Mouse (Mus musculus) midbrain, embryonic 12.5 days (tissue): ENCODE data around the gene Gcc2. TPM values are rescaled to one million over a fixed set of nuclear protein-coding genes. Genes with fewer than 3 reads are reported as not detected.
A peak's percentile ranks its signal among the peaks of the same experiment; 100 is the strongest.

Source experiments
- ATAC-seq: fragments of 200-750 bp; cut with Nextera tagmentation; 2 replicates; pipeline ENCODE4 v1.8.0; 2017; ENCODE audit warnings: low read depth, moderate TSS enrichment, moderate library complexity; ENCODE audit not compliant: low FRiP score
- H3K27ac ChIP-seq: fragments of 300-500 bp; sonication (generic); replicated peaks from 2 replicates; pipeline ENCODE4 v1.5.1; 2016; ENCODE audit warnings: mild to moderate bottlenecking
- H3K27me3 ChIP-seq: fragments of 300-500 bp; sonication (generic); 2 replicates; pipeline ENCODE4 v1.6.1; 2016; ENCODE audit warnings: mild to moderate bottlenecking
- H3K36me3 ChIP-seq: fragments of 300-500 bp; sonication (generic); 2 replicates; pipeline ENCODE4 v1.6.1; 2016
- H3K4me1 ChIP-seq: fragments of 300-500 bp; sonication (generic); 2 replicates; pipeline ENCODE4 v1.6.1; 2016
- H3K4me2 ChIP-seq: fragments of 300-500 bp; sonication (generic); replicated peaks from 2 replicates; pipeline ENCODE4 v1.6.1; 2016; ENCODE audit warnings: mild to moderate bottlenecking, moderate library complexity
- H3K4me3 ChIP-seq: fragments of 300-500 bp; sonication (generic); 2 replicates; pipeline ENCODE4 v1.5.1; 2016; ENCODE audit warnings: mild to moderate bottlenecking
- H3K9ac ChIP-seq: fragments of 300-500 bp; sonication (generic); replicated peaks from 2 replicates; pipeline ENCODE4 v1.6.1; 2016; ENCODE audit warnings: mild to moderate bottlenecking, moderate library complexity
- H3K9me3 ChIP-seq: fragments of 300-500 bp; sonication (generic); 2 replicates; pipeline ENCODE4 v1.6.1; 2016; ENCODE audit warnings: mild to moderate bottlenecking
- WGBS: fragments of 180-500 bp; shearing (Covaris S2); methylation state at CpG from one replicate; pipeline ENCODE4 v1.1.7; 2016; 5-methylcytosine and 5-hydroxymethylcytosine counted together
- polyA plus RNA-seq: library from polyadenylated mRNA; unstranded; fragments of >200 nt; fragmentation: Nextera tagmentation; extraction: Ambion mirVana; gene quantifications from 2 replicates; pipeline ENCODE4 v1.2.1, GENCODE M21; 2016

The Gcc2 gene
- 64.8 and 66.5 TPM in 2 replicates for polyA plus RNA-seq

DNA sequence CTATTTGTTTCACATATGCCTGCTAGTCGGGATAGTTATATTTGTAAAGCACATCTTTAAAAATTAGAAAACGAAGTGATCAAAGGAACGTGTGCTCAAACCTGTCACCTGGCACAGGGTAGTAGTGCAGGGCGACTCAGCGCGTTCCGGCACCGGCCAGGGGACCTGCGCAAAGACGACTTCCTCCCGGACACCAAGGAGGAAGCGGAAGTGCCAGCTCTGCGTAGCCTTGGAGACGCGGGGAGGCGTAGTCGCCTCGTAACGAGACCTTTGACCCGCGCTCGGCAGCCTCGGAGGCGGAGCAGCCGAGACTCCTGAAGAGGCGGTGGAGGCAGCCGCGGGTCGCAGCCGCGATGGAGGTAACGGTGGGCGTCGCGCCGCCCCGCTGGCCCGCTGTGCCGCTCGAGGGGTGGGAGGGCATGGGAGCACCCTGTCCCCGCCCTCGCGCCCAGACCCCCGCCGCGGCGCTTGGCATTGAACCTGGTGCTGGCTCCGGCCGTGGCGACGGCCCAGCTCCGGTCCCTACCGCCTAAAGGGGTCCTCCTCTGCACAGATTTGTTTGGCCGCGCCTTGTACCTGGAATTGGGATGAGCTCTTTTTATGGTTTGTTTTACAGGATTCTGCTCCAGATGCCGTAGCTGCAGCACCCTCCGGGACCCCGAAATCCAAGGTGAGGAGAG is at the start of gene Gcc2:
Gcc2 (plus strand) TSS at position 285 of the 680 bp plus-strand sequence.
- peaks cover 9% of the 10 kb centered on the region for H3K36me3 ChIP-seq
- H3K27ac ChIP-seq = peak within 1 kb of the TSS; percentile 67
- H3K4me3 ChIP-seq = peak within 1 kb of the TSS; percentile 82
- H3K9ac ChIP-seq = peak within 1 kb of the TSS; percentile 78
- no peaks in the 10 kb centered on the region for H3K27me3 ChIP-seq
- WGBS = under 1% methylated on average over 49 of the region's 58 CpGs
- no peaks in the 10 kb centered on the region for H3K9me3 ChIP-seq
- peak; percentile 99 for ATAC-seq
- H3K4me2 ChIP-seq = peak within 1 kb of the TSS; percentile 57
- H3K4me1 ChIP-seq = peaks cover 14% of the 10 kb centered on the region

DNA sequence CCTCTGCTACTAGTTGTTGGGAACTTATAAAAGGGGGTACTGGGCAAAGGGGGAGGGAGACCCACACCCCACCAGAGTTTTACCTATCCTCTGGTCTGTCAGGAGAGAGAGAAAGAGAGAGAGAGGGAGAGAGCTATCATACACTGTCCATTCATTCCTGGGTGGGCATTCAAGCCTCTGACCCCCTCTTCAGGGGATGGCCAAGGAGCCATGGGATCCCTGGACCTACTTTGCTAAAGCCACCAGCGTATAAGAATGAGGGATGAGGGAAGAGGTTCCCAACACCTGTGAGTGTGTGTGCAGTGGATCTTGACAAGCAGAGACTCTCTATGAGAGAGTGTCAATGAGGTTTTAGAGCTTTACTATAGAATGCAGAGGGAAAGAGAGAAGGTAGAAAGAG is 49.3 kb upstream of the Gcc2 start:
- 49% methylated on average over 1 of the region's 1 CpGs for WGBS

DNA sequence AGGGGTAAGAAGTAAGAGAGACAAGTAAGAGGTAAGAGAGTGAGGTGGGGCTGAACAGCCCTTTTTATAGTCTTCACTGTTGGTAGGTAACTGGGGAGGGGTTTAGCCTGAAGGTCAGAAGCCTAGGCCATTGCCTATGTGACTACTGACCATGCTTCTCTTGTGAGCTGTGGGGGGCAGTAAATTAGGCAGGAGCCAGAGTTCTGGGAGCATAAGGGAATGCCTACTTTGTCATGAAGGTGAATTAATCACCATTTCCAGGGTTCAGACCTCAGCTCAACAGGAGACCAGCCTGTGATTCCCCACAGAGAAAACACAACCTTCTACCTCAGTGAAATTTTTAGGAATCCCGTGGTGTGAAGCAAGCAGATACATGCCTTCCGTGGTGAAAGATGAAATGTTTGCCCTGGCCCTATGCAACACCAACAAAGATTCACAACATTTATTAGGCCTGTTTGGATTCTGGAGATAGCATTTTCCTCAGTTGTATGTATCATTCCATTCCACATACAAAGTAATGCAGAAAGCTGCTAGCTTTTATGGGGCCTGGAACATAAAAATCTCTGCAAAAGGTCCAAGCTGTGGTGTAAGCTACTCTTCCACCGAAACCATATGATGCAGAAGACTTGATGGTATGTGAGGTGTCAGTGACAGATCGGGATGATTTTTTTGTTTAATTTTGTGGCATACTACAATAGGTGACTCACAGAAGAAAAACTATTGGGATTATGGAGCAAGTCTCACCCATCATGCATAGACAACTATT is 48.5 kb upstream of the Gcc2 start:
- H3K27ac ChIP-seq = no peak overlapping the region
- no peaks in the 10 kb centered on the region for H3K4me1 ChIP-seq
- H3K9me3 ChIP-seq = peaks cover 5% of the 10 kb centered on the region; the same call in 1 of the 2 replicates
- WGBS = 89% methylated on average over 4 of the region's 4 CpGs
- H3K4me3 ChIP-seq = no peak overlapping the region
- no peaks in the 10 kb centered on the region for H3K27me3 ChIP-seq
- H3K9ac ChIP-seq = no peak overlapping the region
- ATAC-seq = no peak
- H3K36me3 ChIP-seq = no peaks in the 10 kb centered on the region
- H3K4me2 ChIP-seq = no peak overlapping the region

More for the DNA sequence above, 49.3 kb upstream of the Gcc2 start:
- Histone ChIP-seq H3K9me3 (0 out of 2 replicates have a peak, but pooled peaks cover 4% of the 10 kb centered on the region), H3K4me2 (no peak overlapping the region), H3K4me3 (no peak overlapping the region), H3K4me1 (no peaks in the 10 kb centered on the region), H3K36me3 (no peaks in the 10 kb centered on the region), H3K9ac (no peak overlapping the region), H3K27me3 (no peaks in the 10 kb centered on the region), H3K27ac (no peak overlapping the region)
- ATAC-seq = no peak

DNA sequence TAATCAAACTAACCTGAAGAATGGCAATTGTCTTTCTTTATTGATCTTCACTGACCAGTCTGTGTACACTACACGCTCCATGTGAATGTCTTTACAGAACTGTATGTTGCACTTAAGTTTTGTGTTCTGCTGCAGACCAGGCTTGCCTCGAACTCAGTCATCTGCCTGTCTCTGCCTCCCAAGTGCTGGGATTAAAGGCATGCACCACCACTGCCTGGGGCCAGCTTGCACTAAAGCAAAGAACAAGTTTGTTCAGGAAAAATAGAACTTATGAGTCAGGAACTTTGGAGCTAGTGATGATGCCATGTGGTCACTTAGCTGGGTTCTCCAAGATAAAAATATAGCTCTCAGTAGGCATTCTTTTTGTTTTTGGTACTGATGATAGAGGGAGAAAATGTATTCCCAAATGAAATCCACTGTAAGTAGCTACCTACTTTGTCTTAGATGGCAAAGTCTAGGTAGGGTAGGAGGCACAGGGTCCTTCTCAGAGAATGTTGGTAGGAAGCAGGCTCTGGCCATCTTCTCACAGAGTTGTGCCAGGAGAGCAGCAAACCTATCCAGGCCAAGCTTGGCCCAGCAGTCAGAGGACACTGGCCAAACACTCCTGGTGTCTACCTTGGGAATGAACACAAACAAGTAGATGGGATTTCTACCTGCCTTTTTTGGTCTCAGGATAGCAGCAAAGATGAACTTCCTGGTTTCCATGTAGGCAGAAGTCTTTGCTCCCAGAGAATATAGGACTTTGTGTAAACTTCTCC is 45.4 kb upstream of the Gcc2 start:
- Histone ChIP-seq H3K36me3 (no peaks in the 10 kb centered on the region), H3K4me1 (no peaks in the 10 kb centered on the region), H3K9me3 (peaks cover 11% of the 10 kb centered on the region; the same call in 1 of the 2 replicates), H3K4me3 (no peak overlapping the region), H3K9ac (no peak overlapping the region), H3K27ac (no peak overlapping the region), H3K4me2 (no peak overlapping the region), H3K27me3 (no peaks in the 10 kb centered on the region)
- ATAC-seq = no peak
- 79% methylated on average over 2 of the region's 2 CpGs for WGBS

GRCm38 (mm10) chr10:58210514-58210913 is 44.8 kb upstream of the Gcc2 start:
- no peak overlapping the region for H3K4me2 ChIP-seq
- H3K36me3 ChIP-seq = no peaks in the 10 kb centered on the region
- no peak overlapping the region for H3K27ac ChIP-seq
- H3K9me3 ChIP-seq = peaks cover 11% of the 10 kb centered on the region; the same call in 1 of the 2 replicates
- no peak for ATAC-seq
- WGBS = 63% methylated on average over 1 of the region's 1 CpGs
- no peaks in the 10 kb centered on the region for H3K27me3 ChIP-seq
- no peak overlapping the region for H3K9ac ChIP-seq
- H3K4me1 ChIP-seq = no peaks in the 10 kb centered on the region
- no peak overlapping the region for H3K4me3 ChIP-seq

DNA sequence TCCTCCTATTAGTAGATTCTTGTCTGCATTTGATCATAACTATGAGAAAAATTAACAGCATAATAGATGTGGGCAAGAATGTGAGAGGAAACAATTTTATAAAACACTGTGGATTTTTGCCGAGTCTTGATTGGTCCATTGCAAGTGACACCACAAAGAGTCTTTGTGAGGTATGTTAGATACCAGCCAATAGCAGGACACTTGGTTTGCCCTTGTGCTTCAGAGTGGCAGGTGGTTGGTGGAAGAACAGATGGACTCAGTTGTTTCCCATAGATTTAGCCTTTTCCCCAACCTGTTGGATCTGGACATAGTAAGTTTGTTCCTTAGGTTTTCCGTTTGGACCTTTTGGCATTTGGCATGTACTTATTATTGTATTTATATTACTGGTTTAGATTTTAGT is 44.1 kb upstream of the Gcc2 start:
- no peak overlapping the region for H3K4me2 ChIP-seq
- no peaks in the 10 kb centered on the region for H3K4me1 ChIP-seq
- H3K36me3 ChIP-seq = no peaks in the 10 kb centered on the region
- H3K9me3 ChIP-seq = peaks cover 7% of the 10 kb centered on the region; the same call in 1 of the 2 replicates
- H3K9ac ChIP-seq = no peak overlapping the region
- WGBS = 90% methylated on average over 2 of the region's 2 CpGs
- no peak overlapping the region for H3K27ac ChIP-seq
- ATAC-seq = no peak
- H3K4me3 ChIP-seq = no peak overlapping the region
- H3K27me3 ChIP-seq = no peaks in the 10 kb centered on the region

DNA sequence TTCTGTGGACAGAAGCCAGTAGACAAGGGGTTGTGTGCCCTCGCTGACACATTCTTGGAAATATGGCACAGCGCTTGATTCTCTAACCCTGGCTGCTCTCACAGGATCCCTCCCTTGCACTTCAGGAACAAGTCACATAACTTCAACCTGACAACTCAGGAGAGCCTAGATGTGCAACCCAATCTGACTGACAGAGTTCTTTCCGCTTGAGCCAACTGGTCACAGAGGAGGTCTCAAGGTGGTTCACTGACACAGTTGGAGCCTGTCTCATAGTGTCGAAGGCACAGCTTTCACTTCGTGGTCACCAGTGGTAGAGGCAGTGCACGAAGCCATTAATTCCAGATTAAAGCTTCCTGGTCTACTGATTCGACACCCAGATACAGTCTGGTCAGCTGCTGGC is 43.1 kb upstream of the Gcc2 start:
- H3K27me3 ChIP-seq = no peaks in the 10 kb centered on the region
- H3K9me3 ChIP-seq = peaks cover 7% of the 10 kb centered on the region; the same call in 1 of the 2 replicates
- H3K4me3 ChIP-seq = no peak overlapping the region
- no peaks in the 10 kb centered on the region for H3K4me1 ChIP-seq
- ATAC-seq = no peak
- no peak overlapping the region for H3K27ac ChIP-seq
- WGBS = 79% methylated on average over 7 of the region's 7 CpGs
- no peaks in the 10 kb centered on the region for H3K36me3 ChIP-seq
- H3K9ac ChIP-seq = no peak overlapping the region
- H3K4me2 ChIP-seq = no peak overlapping the region

- no peak for ATAC-seq
- Histone ChIP-seq H3K27ac (no peak overlapping the region), H3K9me3 (peaks cover 7% of the 10 kb centered on the region; the same call in 1 of the 2 replicates), H3K36me3 (no peaks in the 10 kb centered on the region), H3K4me2 (no peak overlapping the region), H3K9ac (no peak overlapping the region), H3K4me1 (no peaks in the 10 kb centered on the region), H3K4me3 (no peak overlapping the region), H3K27me3 (no peaks in the 10 kb centered on the region)
These were observed 40.8 kb upstream of the Gcc2 start for GRCm38 (mm10) chr10:58214497-58214896.

DNA sequence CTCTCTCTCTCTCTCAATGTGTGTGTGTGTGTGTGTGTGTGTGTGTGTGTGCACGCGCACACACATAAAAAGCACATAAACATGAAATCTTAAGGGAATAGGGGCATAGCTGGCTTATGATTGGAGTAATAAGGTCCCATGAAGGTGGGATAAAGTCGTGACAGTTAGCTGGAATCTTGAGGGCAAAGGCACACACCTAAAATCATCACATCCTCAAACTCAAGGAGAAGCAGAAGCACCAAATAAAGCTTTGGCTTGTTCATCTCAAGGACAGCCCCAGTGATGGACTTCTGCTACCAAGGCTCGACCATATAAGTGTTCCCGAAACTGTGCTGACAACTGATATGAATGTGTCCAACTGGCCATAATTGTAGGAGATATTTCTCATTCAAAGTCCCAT is 40.4 kb upstream of the Gcc2 start:
- H3K4me3 ChIP-seq = no peak overlapping the region
- no peaks in the 10 kb centered on the region for H3K4me1 ChIP-seq
- H3K27ac ChIP-seq = no peak overlapping the region
- H3K36me3 ChIP-seq = no peaks in the 10 kb centered on the region
- no peak overlapping the region for H3K4me2 ChIP-seq
- peaks cover 7% of the 10 kb centered on the region; the same call in 1 of the 2 replicates for H3K9me3 ChIP-seq
- no peaks in the 10 kb centered on the region for H3K27me3 ChIP-seq
- H3K9ac ChIP-seq = no peak overlapping the region
- no peak for ATAC-seq
- 78% methylated on average over 5 of the region's 5 CpGs for WGBS

- Histone ChIP-seq H3K4me2 (no peak overlapping the region), H3K9me3 (peaks cover 7% of the 10 kb centered on the region; the same call in 1 of the 2 replicates), H3K27ac (no peak overlapping the region), H3K4me3 (no peak overlapping the region), H3K9ac (no peak overlapping the region), H3K4me1 (no peaks in the 10 kb centered on the region), H3K27me3 (no peaks in the 10 kb centered on the region), H3K36me3 (no peaks in the 10 kb centered on the region)
- 92% methylated on average over 1 of the region's 1 CpGs for WGBS
- ATAC-seq = no peak
These were observed 39.9 kb upstream of the Gcc2 start for GRCm38 (mm10) chr10:58215353-58215752.

GRCm38 (mm10) chr10:58217366-58217765 is 37.9 kb upstream of the Gcc2 start:
- Histone ChIP-seq H3K4me3 (no peak overlapping the region), H3K27me3 (no peaks in the 10 kb centered on the region), H3K4me1 (no peaks in the 10 kb centered on the region), H3K9me3 (0 out of 2 replicates have a peak, but pooled peaks cover 5% of the 10 kb centered on the region), H3K4me2 (no peak overlapping the region), H3K36me3 (no peaks in the 10 kb centered on the region), H3K27ac (no peak overlapping the region), H3K9ac (no peak overlapping the region)
- 86% methylated on average over 3 of the region's 3 CpGs for WGBS
- no peak for ATAC-seq

GRCm38 (mm10) chr10:58220726-58221125 is 34.6 kb upstream of the Gcc2 start:
- no peak overlapping the region for H3K4me3 ChIP-seq
- H3K36me3 ChIP-seq = no peaks in the 10 kb centered on the region
- H3K4me1 ChIP-seq = no peaks in the 10 kb centered on the region
- 0 out of 2 replicates have a peak, but pooled peaks cover 3% of the 10 kb centered on the region for H3K9me3 ChIP-seq
- H3K27me3 ChIP-seq = no peaks in the 10 kb centered on the region
- H3K27ac ChIP-seq = no peak overlapping the region
- no peak overlapping the region for H3K9ac ChIP-seq
- H3K4me2 ChIP-seq = no peak overlapping the region
- 85% methylated on average over 6 of the region's 6 CpGs for WGBS
- no peak for ATAC-seq
